Mouse (Mus musculus): ENCODE measurements around the gene Basp1.

GRCm38 (mm10) chr15:25360825-25361224 is 52.7 kb downstream of the Basp1 start:
- TF ChIP-seq CTCF (IDR thresholded peaks at IDR 0.05; ENCODE audit: control insufficient read depth, insufficient read depth, insufficient read length) (no peak), USF1 (IDR thresholded peaks at IDR 0.05; ENCODE audit: low read depth) (no peak), CEBPB (IDR thresholded peaks at IDR 0.05; ENCODE audit: low read depth) (no peak), FOSL1 (IDR thresholded peaks at IDR 0.05; ENCODE audit: insufficient read depth, low read length, poor library complexity, severe bottlenecking) (no peak)
